Mouse (Mus musculus) c-Kit-positive CD71-positive TER-119-negative erythroid progenitor cells, embryonic 14.5 days (primary cell): ENCODE results near the gene Cfap126.
"Not testable (repeated sequence)": the region's sequence is repeated elsewhere in the genome, so short reads cannot be mapped to it uniquely, and the experiment has no call there.

Source experiments
- DNase-seq: peaks from one replicate; pipeline ENCODE4 v3.0.0-alpha.2; 2013; ENCODE audit warnings: low read depth

The Cfap126 gene

GRCm38 (mm10) chr1:171129251-171129650 is 15.5 kb downstream of the Cfap126 start:
- DNase-seq = no peak

GRCm38 (mm10) chr1:171130971-171131370 is 17.3 kb downstream of the Cfap126 start:
- no peak for DNase-seq

GRCm38 (mm10) chr1:171135600-171135999 is 21.9 kb downstream of the Cfap126 start:
- no peak for DNase-seq

GRCm38 (mm10) chr1:171137486-171138155 is 23.9 kb downstream of the Cfap126 start:
- DNase-seq = not testable (repeated sequence)

GRCm38 (mm10) chr1:171142981-171143380 is 29.3 kb downstream of the Cfap126 start:
- DNase-seq = not testable (repeated sequence)

- DNase-seq = peak; percentile 93
These were observed 36.4 kb downstream of the Cfap126 start, which contains the start of the genes Sdhc and Mpz for GRCm38 (mm10) chr1:171149974-171150760. Sdhc (minus strand) TSS chr1:171150603. Mpz (plus strand) TSS chr1:171150711.

DNA sequence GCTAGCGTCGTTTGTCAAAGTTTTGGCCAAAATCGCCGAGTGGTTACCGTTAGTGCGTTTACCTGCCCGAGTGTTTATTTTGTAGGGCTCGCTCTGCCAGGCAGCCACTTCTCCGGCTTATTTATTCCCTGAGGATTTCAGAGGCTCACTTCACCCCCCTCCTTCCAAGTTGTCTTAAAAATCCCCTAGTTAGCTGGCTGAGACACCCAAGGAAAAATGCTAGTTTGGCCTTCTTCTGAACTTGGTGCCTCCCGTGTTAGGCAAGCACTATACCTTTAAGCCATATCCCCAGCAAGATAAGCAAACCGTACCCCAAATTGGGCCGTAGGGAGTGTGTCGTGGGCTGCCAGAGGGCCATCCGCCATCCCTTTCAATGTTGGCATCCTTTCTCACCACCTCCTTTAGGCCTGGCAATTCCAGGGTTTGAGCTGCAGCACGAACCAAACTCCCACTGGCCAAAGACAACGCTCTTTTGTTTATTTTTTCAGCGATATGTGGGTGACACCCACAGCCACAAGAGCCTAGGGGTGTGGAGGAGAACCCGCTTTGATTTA is 37.2 kb downstream of the Cfap126 start:
- no peak for DNase-seq

GRCm38 (mm10) chr1:171151966-171152365 is 38.2 kb downstream of the Cfap126 start:
- DNase-seq = no peak

DNA sequence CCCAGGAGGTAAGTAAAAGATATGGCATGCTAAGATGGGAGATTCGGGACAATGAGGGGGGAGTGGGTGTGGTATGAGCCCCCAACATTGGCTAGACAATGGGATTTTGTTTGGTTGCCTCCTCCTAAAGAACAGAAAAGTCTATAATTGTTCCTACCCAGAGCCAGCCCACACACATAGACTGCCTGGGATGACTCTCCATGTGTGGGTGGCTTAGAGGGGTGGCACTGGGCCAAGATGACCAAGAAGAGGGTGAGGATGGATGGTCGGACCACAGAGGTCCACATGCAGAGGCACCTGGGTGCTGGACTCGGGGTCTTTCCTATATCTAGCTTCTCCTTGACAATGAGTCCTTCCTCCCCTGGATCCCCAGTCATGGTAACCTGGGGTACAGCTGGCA is 42.9 kb downstream of the Cfap126 start:
- DNase-seq = no peak

GRCm38 (mm10) chr1:171157965-171158364 is 44.2 kb downstream of the Cfap126 start:
- DNase-seq = no peak

DNA sequence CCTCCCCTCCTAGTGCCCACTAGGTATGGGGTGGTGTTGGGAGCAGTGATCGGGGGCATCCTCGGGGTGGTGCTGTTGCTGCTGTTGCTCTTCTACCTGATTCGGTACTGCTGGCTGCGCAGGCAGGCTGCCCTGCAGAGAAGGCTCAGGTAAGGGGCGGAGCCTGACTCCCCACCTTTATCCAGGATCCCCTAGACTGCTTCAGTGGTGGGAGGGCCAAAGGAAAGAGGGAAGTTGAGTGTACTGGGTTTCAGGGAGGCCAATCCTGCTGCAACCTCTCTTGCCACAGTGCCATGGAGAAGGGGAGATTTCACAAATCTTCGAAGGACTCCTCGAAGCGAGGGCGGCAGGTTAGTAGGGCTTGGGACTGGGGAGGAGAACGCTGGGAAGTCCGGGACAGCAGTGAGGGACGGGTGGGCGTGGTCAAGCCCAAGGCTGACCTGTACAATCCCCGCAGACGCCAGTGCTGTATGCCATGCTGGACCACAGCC is 45.8 kb downstream of the Cfap126 start:
- no peak for DNase-seq

DNA sequence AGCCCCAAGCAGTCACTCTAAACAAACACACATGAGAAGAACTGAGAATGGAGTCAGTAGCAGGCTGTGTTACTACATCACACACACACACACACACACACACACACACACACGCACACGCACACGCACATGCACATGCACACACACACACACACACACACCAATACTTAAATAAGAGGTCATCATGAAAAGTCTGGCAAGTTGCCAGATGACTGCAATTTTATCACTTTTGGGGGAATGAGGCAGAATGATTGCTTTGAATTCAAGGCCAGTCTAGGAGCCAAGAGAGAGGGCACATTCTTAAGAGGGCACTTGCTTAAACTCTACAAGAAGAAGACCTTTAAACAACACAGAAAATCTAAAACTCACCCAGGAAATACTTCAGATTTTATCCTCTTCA is 48.8 kb downstream of the Cfap126 start:
- DNase-seq = no peak

DNA sequence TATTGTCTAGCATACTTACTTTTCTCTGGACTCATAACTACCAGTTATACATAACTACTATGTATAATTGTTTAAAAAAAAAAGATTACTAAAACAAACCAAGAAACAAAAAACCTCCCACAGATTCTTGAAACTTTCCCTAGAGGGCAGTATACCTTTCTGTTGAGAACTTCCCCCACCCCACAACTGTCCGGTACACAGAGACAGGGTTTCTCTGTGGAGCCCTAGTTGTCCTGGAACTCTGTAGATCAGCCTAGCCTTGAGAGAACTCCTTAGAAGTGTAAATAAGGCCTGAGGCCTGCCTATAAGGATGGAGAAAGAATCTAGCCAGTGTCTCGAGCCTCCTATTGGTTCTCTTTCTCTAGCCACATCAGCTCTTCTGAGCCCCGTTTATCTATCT is 50.5 kb downstream of the Cfap126 start:
- no peak for DNase-seq

- no peak for DNase-seq
These were observed 52.1 kb downstream of the Cfap126 start for GRCm38 (mm10) chr1:171165629-171166345.

GRCm38 (mm10) chr1:171168906-171169305 is 55.2 kb downstream of the Cfap126 start:
- no peak for DNase-seq

DNA sequence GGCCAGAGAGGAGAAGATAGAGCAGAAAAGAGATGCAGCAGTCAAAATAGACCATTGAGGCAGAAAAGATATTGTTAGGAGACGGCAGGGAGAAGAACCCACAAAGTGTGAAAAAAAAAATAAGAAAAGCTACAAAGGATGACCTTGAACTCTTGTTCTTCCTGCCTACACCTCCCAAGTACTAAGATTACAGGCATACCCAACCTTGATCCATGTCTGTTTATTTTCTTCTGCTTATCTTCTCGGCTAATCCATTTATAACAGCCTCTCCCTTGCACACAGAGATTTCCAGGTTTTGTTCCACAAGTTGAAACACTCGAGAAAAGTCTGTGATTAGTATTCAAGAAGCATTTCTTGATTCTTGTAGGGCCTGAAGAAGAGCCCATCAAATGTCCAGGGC is 56.2 kb downstream of the Cfap126 start:
- no peak for DNase-seq

- no peak for DNase-seq
These were observed 57.4 kb downstream of the Cfap126 start for GRCm38 (mm10) chr1:171171138-171171537.

DNA sequence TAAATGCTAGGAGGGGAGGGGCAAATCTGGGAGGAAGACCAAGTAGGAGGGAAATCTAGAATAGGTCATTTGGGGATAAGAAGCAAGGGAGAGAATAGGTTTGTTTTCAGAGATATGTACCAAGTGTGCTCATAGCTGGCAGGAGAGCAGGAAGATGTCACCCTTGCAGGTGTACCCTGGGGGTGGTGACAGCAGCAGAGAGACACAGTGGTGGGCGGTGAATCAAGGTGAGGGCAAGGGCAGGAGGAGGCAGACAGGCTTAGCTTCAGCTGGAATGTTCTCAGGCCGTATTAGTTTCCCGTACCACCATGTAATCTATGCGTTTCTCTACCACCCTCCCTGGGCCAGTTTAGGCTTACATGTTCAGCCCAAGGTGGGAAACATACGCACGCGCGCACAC is 59.1 kb downstream of the Cfap126 start:
- no peak for DNase-seq
